Mouse (Mus musculus) kidney, embryonic 14.5 days (tissue): ENCODE measurements around the gene Stum. TPM values are rescaled to one million over a fixed set of nuclear protein-coding genes. Genes with fewer than 3 reads are reported as not detected.

Experiments
- ATAC-seq: fragments of 200-750 bp; cut with Nextera tagmentation; 2 replicates; pipeline ENCODE4 v1.8.0; 2017; ENCODE audit warnings: moderate number of reproducible peaks, mild to moderate bottlenecking, moderate TSS enrichment, moderate library complexity; ENCODE audit not compliant: low FRiP score, low TSS enrichment
- H3K27ac ChIP-seq: fragments of 300-500 bp; sonication (generic); 2 replicates; pipeline ENCODE4 v1.5.1; 2014; ENCODE audit warnings: low read depth, mild to moderate bottlenecking, low read length, moderate library complexity, mixed read lengths
- H3K27me3 ChIP-seq: fragments of 300-500 bp; sonication (generic); 2 replicates; pipeline ENCODE4 v1.6.1; 2014; ENCODE audit warnings: mild to moderate bottlenecking, low read length; ENCODE audit not compliant: control insufficient read depth, insufficient read depth
- H3K36me3 ChIP-seq: fragments of 300-500 bp; sonication (generic); 2 replicates; pipeline ENCODE4 v1.6.1; 2014; ENCODE audit warnings: low read length, mixed read lengths; ENCODE audit not compliant: control insufficient read depth, insufficient read depth
- H3K4me1 ChIP-seq: fragments of 300-500 bp; sonication (generic); 2 replicates; pipeline ENCODE4 v1.6.1; 2014; ENCODE audit warnings: low read length, mixed read lengths; ENCODE audit not compliant: control insufficient read depth, insufficient read depth
- H3K4me2 ChIP-seq: fragments of 300-500 bp; sonication (generic); replicated peaks from 2 replicates; pipeline ENCODE4 v1.6.1; 2014; ENCODE audit warnings: low read depth, mild to moderate bottlenecking, low read length
- H3K4me3 ChIP-seq: fragments of 300-500 bp; sonication (generic); 2 replicates; pipeline ENCODE4 v1.5.1; 2014; ENCODE audit warnings: mild to moderate bottlenecking, low read length
- H3K9ac ChIP-seq: fragments of 300-500 bp; sonication (generic); 2 replicates; pipeline ENCODE4 v1.6.1; 2014; ENCODE audit warnings: low read depth, mild to moderate bottlenecking, low read length, moderate library complexity
- H3K9me3 ChIP-seq: fragments of 300-500 bp; sonication (generic); 2 replicates; pipeline ENCODE4 v1.6.1; 2016; ENCODE audit warnings: low read length; ENCODE audit not compliant: control insufficient read depth
- WGBS: fragments of 180-500 bp; shearing (Covaris S2); extraction: QIAGEN DNeasy Blood & Tissue Kit; methylation state at CpG from one replicate; pipeline ENCODE4 v1.1.7; 2014; 5-methylcytosine and 5-hydroxymethylcytosine counted together
- polyA plus RNA-seq: library from polyadenylated mRNA; unstranded; fragments of >200 nt; fragmentation: Nextera tagmentation; extraction: Ambion mirVana; gene quantifications from 2 replicates; pipeline ENCODE4 v1.2.1, GENCODE M21; 2014

Stum gene
- polyA plus RNA-seq, 1 experiment from 2014 or later, result 1.8 TPM

- H3K36me3 ChIP-seq, result no peaks in the 10 kb centered on the region
- WGBS, result 34% methylated on average over 18 of the region's 18 CpGs
- peaks cover 56% of the 10 kb centered on the region for H3K4me1 ChIP-seq
- H3K9ac ChIP-seq, result peak overlapping the region; percentile 42; the same call in 1 of the 2 replicates
- no peak overlapping the region; the same call in 1 of the 2 replicates for H3K4me2 ChIP-seq
- peak; percentile 14; the same call in 1 of the 2 replicates for ATAC-seq
- no peaks in the 10 kb centered on the region for H3K27me3 ChIP-seq
- H3K27ac ChIP-seq, result peak overlapping the region; percentile 65; the same call in 1 of the 2 replicates
- no peaks in the 10 kb centered on the region for H3K9me3 ChIP-seq
- no peak overlapping the region for H3K4me3 ChIP-seq
Observed at GRCm38 (mm10) chr1:180407727-180408719, 75.3 kb downstream of the Stum start.

GRCm38 (mm10) chr1:180407171-180407671 is 76.1 kb downstream of the Stum start:
- no peaks in the 10 kb centered on the region for H3K36me3 ChIP-seq
- no peaks in the 10 kb centered on the region for H3K27me3 ChIP-seq
- peak overlapping the region; percentile 12; the same call in 1 of the 2 replicates for H3K4me3 ChIP-seq
- peak overlapping the region; percentile 38 for H3K4me2 ChIP-seq
- H3K9ac ChIP-seq, result peak overlapping the region; percentile 42; the same call in 1 of the 2 replicates
- H3K9me3 ChIP-seq, result no peaks in the 10 kb centered on the region
- ATAC-seq, result peak; percentile 61
- peaks cover 57% of the 10 kb centered on the region for H3K4me1 ChIP-seq
- peak overlapping the region; percentile 65; the same call in 1 of the 2 replicates for H3K27ac ChIP-seq
- WGBS, result 9% methylated on average over 16 of the region's 16 CpGs

- WGBS, result 69% methylated on average over 11 of the region's 11 CpGs
- no peak overlapping the region; the same call in 1 of the 2 replicates for H3K4me2 ChIP-seq
- no peak overlapping the region; the same call in 1 of the 2 replicates for H3K27ac ChIP-seq
- H3K4me1 ChIP-seq, result peaks cover 63% of the 10 kb centered on the region
- no peaks in the 10 kb centered on the region for H3K27me3 ChIP-seq
- no peaks in the 10 kb centered on the region for H3K9me3 ChIP-seq
- no peaks in the 10 kb centered on the region for H3K36me3 ChIP-seq
- H3K4me3 ChIP-seq, result no peak overlapping the region
- ATAC-seq, result no peak
- 0 out of 2 replicates have a peak overlapping the region, but pooled peaks have one; percentile 7 for H3K9ac ChIP-seq
Observed at GRCm38 (mm10) chr1:180406336-180407035, 76.8 kb downstream of the Stum start.

GRCm38 (mm10) chr1:180405576-180406335 is 77.5 kb downstream of the Stum start:
- Histone ChIP-seq H3K4me1 (peaks cover 67% of the 10 kb centered on the region), H3K4me3 (no peak overlapping the region), H3K27me3 (no peaks in the 10 kb centered on the region), H3K9me3 (no peaks in the 10 kb centered on the region), H3K36me3 (no peaks in the 10 kb centered on the region), H3K27ac (peak overlapping the region; percentile 88; the same call in 1 of the 2 replicates), H3K9ac (no peak overlapping the region), H3K4me2 (no peak overlapping the region)
- ATAC-seq, result no peak
- WGBS, result 83% methylated on average over 9 of the region's 9 CpGs

- H3K4me3 ChIP-seq, result no peak overlapping the region
- ATAC-seq, result no peak
- H3K9me3 ChIP-seq, result no peaks in the 10 kb centered on the region
- no peak overlapping the region for H3K9ac ChIP-seq
- 87% methylated on average over 3 of the region's 3 CpGs for WGBS
- H3K27me3 ChIP-seq, result no peaks in the 10 kb centered on the region
- H3K4me1 ChIP-seq, result peaks cover 65% of the 10 kb centered on the region
- H3K27ac ChIP-seq, result peak overlapping the region; percentile 88; the same call in 1 of the 2 replicates
- H3K36me3 ChIP-seq, result no peaks in the 10 kb centered on the region
- no peak overlapping the region for H3K4me2 ChIP-seq
Observed at GRCm38 (mm10) chr1:180404706-180405105, 78.6 kb downstream of the Stum start.

- Histone ChIP-seq H3K27me3 (no peaks in the 10 kb centered on the region), H3K9ac (no peak overlapping the region; the same call in 1 of the 2 replicates), H3K9me3 (no peaks in the 10 kb centered on the region), H3K4me1 (peaks cover 58% of the 10 kb centered on the region), H3K4me2 (no peak overlapping the region), H3K27ac (peak overlapping the region; percentile 88), H3K36me3 (no peaks in the 10 kb centered on the region), H3K4me3 (no peak overlapping the region)
- no peak for ATAC-seq
- 58% methylated on average over 32 of the region's 32 CpGs for WGBS
Observed at GRCm38 (mm10) chr1:180403694-180404606, 79.4 kb downstream of the Stum start.

- no peak overlapping the region for H3K4me2 ChIP-seq
- H3K4me1 ChIP-seq, result peaks cover 51% of the 10 kb centered on the region
- ATAC-seq, result no peak
- 90% methylated on average over 8 of the region's 8 CpGs for WGBS
- H3K27me3 ChIP-seq, result no peaks in the 10 kb centered on the region
- no peak overlapping the region for H3K4me3 ChIP-seq
- no peaks in the 10 kb centered on the region for H3K36me3 ChIP-seq
- H3K9ac ChIP-seq, result no peak overlapping the region; the same call in 1 of the 2 replicates
- peak overlapping the region; percentile 88 for H3K27ac ChIP-seq
- H3K9me3 ChIP-seq, result no peaks in the 10 kb centered on the region
Observed at GRCm38 (mm10) chr1:180403357-180403693, 80.0 kb downstream of the Stum start.
